Mouse (Mus musculus): ENCODE data around the gene Snn. TPM values are rescaled to one million over a fixed set of nuclear protein-coding genes. Genes with fewer than 3 reads are reported as not detected.

Gene Snn
- total and polyA plus RNA-seq, 3 experiments, result 0.73 to 2.4 TPM; not detected in 1

DNA sequence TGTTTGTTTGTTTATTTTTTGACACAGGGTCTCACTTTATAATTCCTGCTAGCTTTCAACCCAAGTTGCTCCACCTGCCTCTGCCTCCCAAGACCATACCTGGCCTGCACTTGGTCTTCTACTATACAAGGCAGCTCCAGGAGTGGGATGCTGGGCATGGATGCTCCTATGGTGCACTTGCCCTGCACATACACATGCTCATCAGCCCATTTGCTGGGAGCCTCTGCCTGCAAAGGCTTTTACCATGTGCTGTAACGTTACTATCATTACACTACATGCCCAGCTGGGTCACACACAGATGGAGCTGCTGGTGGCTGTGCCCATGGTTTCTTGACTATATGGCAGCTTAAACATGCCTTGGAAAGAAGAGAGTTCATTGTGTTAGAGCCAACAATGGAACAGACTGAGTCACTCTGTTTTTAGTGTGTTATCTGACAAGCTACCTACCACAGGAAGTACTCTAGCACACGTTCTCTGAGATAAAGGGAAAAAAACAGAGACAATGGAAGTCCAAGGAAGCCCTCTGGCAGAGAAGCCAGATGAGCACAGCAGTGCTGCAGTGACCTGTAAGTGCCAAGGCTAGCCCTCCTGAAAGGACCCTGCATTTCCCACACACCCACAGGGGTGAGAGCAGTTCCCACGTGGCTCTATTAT, 17.6 kb downstream of the Snn start (continued):
- TF ChIP-seq ELF1 (IDR thresholded peaks at IDR 0.05; ENCODE audit: low read depth, low read length), result no peak
- TF ChIP-seq GATA1 (IDR thresholded peaks at IDR 0.05; ENCODE audit: low read depth, low read length), result peak; percentile 98
- no peak for TF ChIP-seq E2F4 (IDR thresholded peaks at IDR 0.05; ENCODE audit: borderline replicate concordance, low read depth, low read length)
- TF ChIP-seq JUND (IDR thresholded peaks at IDR 0.05; ENCODE audit: low read depth, low read length), result peak; percentile 78
- 0 out of 2 replicates have a peak, but pooled peaks have one; percentile 16 for TF ChIP-seq NRF1 (IDR thresholded peaks at IDR 0.05; ENCODE audit: insufficient read depth, low read depth, low read length, poor library complexity, severe bottlenecking)
- TF ChIP-seq ZNF384 (IDR thresholded peaks at IDR 0.05; ENCODE audit: low read depth, low read length), result peak; percentile 96
- TF ChIP-seq RCOR1 (IDR thresholded peaks at IDR 0.05; ENCODE audit: low read depth, low read length), result peak; percentile 85
- no peak for TF ChIP-seq POLR2AphosphoS5 (IDR thresholded peaks at IDR 0.05; ENCODE audit: borderline replicate concordance, low read depth, low read length)
- no peak for TF ChIP-seq ZC3H11A (IDR thresholded peaks at IDR 0.05; ENCODE audit: low read depth, low read length)
- TF ChIP-seq MXI1 (IDR thresholded peaks at IDR 0.05; ENCODE audit: low read depth, low read length), result peak; percentile 71; the same call in 1 of the 2 replicates
- no peak for TF ChIP-seq MYB (IDR thresholded peaks at IDR 0.05; ENCODE audit: low read depth, low read length)
- TF ChIP-seq GABPA (IDR thresholded peaks at IDR 0.05; ENCODE audit: low read depth, low read length), result no peak
- TF ChIP-seq HCFC1 (IDR thresholded peaks at IDR 0.05; ENCODE audit: low read depth, low read length), result peak; percentile 48; the same call in 1 of the 2 replicates

DNA sequence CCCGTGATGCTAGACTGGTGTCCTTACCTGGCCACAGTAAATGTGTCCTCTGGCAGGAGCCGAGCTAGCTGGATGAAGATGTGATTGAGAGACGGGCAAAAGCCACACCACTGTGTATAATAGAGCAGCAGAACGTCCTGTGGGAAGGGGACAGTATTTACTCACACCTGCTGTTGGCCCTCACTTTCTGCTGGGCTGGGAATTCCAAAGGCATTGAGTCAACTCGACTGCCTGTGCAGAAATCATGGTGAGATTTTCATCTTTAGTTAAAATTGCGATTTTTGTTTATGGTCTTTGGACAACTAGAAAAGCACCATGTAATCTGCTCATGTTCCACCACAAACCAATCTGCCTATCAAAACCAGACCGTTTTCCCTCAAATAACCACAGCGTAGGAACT, 23.4 kb downstream of the Snn start:
- Histone ChIP-seq H3K4me3 (ENCODE audit: control insufficient read depth in 1 of 2, insufficient read depth in 1 of 2, low read depth in 2 of 2, low read length in 2 of 2) (no peak overlapping the region), H3K27me3 (ENCODE audit: control insufficient read depth in 1 of 2, insufficient read depth in 2 of 2, low read length in 2 of 2) (no peaks in the 10 kb centered on the region), H3K36me3 (ENCODE audit: control insufficient read depth in 1 of 2, insufficient read depth in 2 of 2, low read length in 2 of 2) (peaks cover 4 to 11% of the 10 kb centered on the region in 2 experiments; a peak in 3 of 4 replicates), H3K4me1 (ENCODE audit: control insufficient read depth in 1 of 2, insufficient read depth in 2 of 2, low read length in 2 of 2) (peaks cover 0 to under 1% of the 10 kb centered on the region in 2 experiments; a peak in 1 of 4 replicates), H3K9ac (ENCODE audit: control insufficient read depth, low read depth, low read length, poor library complexity, severe bottlenecking) (no peak overlapping the region), H3K9me3 (replicated peaks; ENCODE audit: insufficient read depth, low read length) (no peaks in the 10 kb centered on the region), H3K27ac (ENCODE audit: control insufficient read depth, low read depth, low read length) (no peak overlapping the region), H3K79me2 (ENCODE audit: control insufficient read depth, insufficient read depth, low read length, poor library complexity) (no peaks in the 10 kb centered on the region)
- DNase-seq (ENCODE audit: low read depth, low spot score), result no peak
- TF ChIP-seq ZC3H11A (IDR thresholded peaks at IDR 0.05; ENCODE audit: low read depth, low read length) (no peak), ZKSCAN1 (IDR thresholded peaks at IDR 0.05; ENCODE audit: low read depth, low read length) (no peak), SIN3A (IDR thresholded peaks at IDR 0.05; ENCODE audit: low read length) (no peak), SMC3 (IDR thresholded peaks at IDR 0.05; ENCODE audit: low read depth, low read length) (no peak), GABPA (IDR thresholded peaks at IDR 0.05; ENCODE audit: low read depth, low read length) (no peak), ETS1 (IDR thresholded peaks at IDR 0.05; ENCODE audit: low read depth, low read length) (no peak), RAD21 (IDR thresholded peaks at IDR 0.05; ENCODE audit: low read depth, low read length) (no peak), RCOR1 (IDR thresholded peaks at IDR 0.05; ENCODE audit: low read depth, low read length) (no peak), POLR2AphosphoS5 (IDR thresholded peaks at IDR 0.05; ENCODE audit: borderline replicate concordance, low read depth, low read length) (no peak), POLR2A (IDR thresholded peaks at IDR 0.05; ENCODE audit: control insufficient read depth in 1 of 2, insufficient read depth in 1 of 2, low read depth in 1 of 2, low read length in 2 of 2, poor library complexity in 1 of 2) (no peak), ZNF384 (IDR thresholded peaks at IDR 0.05; ENCODE audit: low read depth, low read length) (no peak), MYC (IDR thresholded peaks at IDR 0.05; ENCODE audit: low read depth, low read length) (no peak)
